Mouse (Mus musculus) gastrocnemius, adult 2 months (tissue): Measurements from ENCODE around the gene Gck. TPM values are rescaled to one million over a fixed set of nuclear protein-coding genes. Genes with fewer than 3 reads are reported as not detected.

ENCODE experiments used
- DNase-seq: peaks from one replicate; pipeline ENCODE4 v3.0.0; 2022
- H3K27ac ChIP-seq: fragments of 200-600 bp; 2 replicates; pipeline ENCODE4 v1.8.1; 2022; ENCODE audit warnings: mild to moderate bottlenecking
- H3K4me3 ChIP-seq: fragments of 200-600 bp; 2 replicates; pipeline ENCODE4 v1.8.1; 2022; ENCODE audit warnings: mild to moderate bottlenecking, moderate library complexity
- CTCF ChIP-seq: fragments of 200-600 bp; IDR thresholded peaks from 2 replicates; pipeline ENCODE4 v1.8.1; 2022; ENCODE audit warnings: antibody characterized with exemption, mild to moderate bottlenecking, moderate library complexity
- intact Hi-C: fragments of 180-260 bp; cut with DNase I; formaldehyde crosslinking; loops from one replicate; pipeline ENCODE4 v1.15.1; 2025
- total RNA-seq, 2 experiments: library from RNA; stranded (reverse); gene quantifications; 2 replicates each; pipeline ENCODE4 v1.2.3; 2021

Gck gene
- total RNA-seq, 2 experiments from 2014 or later: 1.8 to 7.8 TPM

- DNase-seq: peak; percentile 78
- Histone ChIP-seq H3K4me3 (peak overlapping the region; percentile 53), H3K27ac (peak overlapping the region; percentile 82)
- no peak for TF ChIP-seq CTCF
- intact Hi-C loops: no loop called here
These were observed 34.3 kb downstream of the Gck start for GRCm38 (mm10) chr11:5915429-5916177.

DNA sequence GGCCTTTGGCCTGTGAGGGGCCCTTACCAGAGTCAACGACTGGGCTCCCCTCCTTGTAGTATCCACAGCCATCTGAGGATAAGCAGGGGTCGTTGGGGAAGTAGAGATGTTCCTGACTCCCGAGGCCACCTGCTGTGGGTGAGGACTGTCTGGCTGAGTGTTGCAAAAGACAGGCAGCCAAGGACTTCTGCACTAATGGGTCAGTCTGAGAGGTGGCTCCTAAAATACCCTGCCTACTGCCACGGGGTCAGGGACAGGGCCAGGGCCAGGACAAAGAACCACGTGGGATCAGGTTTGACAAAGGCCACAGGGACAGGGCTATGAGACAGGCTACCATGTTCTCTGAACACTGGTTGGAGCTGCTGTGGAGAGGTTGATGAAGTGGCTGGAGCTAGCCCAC is 34.9 kb downstream of the Gck start:
- Histone ChIP-seq H3K27ac (peak overlapping the region; percentile 82), H3K4me3 (peak overlapping the region; percentile 52)
- TF ChIP-seq CTCF: no peak
- peak; percentile 58 for DNase-seq
- intact Hi-C loops: no loop called here

DNA sequence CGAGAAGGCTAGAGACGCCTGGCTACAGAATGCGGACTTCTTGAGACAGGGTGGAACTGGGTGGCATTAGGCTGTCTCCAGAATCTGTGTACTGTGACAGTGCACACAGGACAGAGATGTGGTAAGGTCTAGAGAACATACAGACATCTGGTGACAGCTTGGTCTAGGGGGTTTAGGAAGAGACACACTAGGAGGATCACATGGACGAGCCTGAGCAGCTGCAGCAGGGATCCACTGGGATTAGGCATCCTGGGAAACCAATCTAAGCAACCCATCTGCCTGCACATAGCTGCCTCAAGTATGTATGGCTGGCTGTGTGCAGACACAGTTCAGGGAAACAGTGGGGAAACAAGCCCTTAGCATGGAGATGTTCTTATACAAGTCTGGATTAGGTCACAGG is 35.9 kb downstream of the Gck start:
- TF ChIP-seq CTCF: no peak
- intact Hi-C loops: no loop called here
- Histone ChIP-seq H3K4me3 (no peak overlapping the region; the same call in 1 of the 2 replicates), H3K27ac (peak overlapping the region; percentile 82)
- DNase-seq: no peak

DNA sequence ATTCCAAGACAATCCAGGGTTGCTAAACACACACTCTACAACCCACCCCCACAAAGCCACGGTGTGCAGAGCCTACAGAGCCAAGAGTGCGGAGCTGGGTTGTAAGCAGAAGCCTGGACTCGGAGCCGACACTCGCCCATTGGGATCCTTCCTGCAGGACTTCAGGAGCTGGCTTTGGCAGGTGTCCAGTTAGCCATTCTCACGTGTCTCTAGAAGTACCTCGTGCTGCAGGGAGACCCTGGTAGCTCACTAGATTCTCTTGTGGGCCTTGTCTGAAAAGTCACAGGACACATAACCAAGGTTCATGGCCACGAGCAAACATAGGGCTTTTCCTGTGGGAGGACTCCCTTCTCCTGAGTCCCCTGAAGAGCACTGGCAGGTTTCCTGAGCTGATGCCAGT is 36.6 kb downstream of the Gck start:
- intact Hi-C loops: no loop called here
- peak; percentile 39 for DNase-seq
- H3K4me3 ChIP-seq: no peak overlapping the region
- peak overlapping the region; percentile 82 for H3K27ac ChIP-seq
- TF ChIP-seq CTCF: no peak

GRCm38 (mm10) chr11:5912635-5913034 is 37.2 kb downstream of the Gck start:
- TF ChIP-seq CTCF: peak; percentile 84
- peak overlapping the region; percentile 82; the same call in 1 of the 2 replicates for H3K27ac ChIP-seq
- intact Hi-C loops: no loop called here
- H3K4me3 ChIP-seq: peak overlapping the region; percentile 28
- DNase-seq: peak; percentile 73

DNA sequence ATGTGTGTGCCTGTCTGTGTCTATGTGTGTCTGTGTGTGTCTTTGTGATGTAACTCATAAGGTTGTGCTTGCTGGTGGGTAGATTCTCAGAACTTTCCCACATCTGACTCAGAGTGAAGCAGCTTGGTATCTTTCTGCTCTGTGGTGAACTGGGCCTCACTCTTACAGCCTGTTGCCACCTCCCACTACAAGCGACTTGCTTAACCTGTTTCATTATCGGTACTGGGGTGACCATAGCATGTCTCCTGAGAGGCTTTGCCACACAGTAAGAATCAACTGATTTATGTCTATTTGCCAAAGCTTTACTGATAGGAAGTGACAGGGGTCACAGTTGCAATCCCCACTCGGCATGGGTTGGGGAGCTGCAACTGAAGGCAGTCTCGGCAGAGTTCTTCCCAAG is 41.2 kb downstream of the Gck start:
- intact Hi-C loops: no loop called here
- H3K4me3 ChIP-seq: no peak overlapping the region
- no peak overlapping the region for H3K27ac ChIP-seq
- no peak for TF ChIP-seq CTCF
- no peak for DNase-seq

- Histone ChIP-seq H3K4me3 (no peak overlapping the region), H3K27ac (no peak overlapping the region)
- no peak for TF ChIP-seq CTCF
- DNase-seq: no peak
- intact Hi-C loops: no loop called here
These were observed 42.8 kb downstream of the Gck start for GRCm38 (mm10) chr11:5907096-5907495.

GRCm38 (mm10) chr11:5905778-5906518 is 43.9 kb downstream of the Gck start:
- intact Hi-C loops: no loop called here
- no peak overlapping the region for H3K27ac ChIP-seq
- no peak overlapping the region for H3K4me3 ChIP-seq
- TF ChIP-seq CTCF: no peak
- DNase-seq: no peak

- H3K27ac ChIP-seq: no peak overlapping the region
- intact Hi-C loops: no loop called here
- TF ChIP-seq CTCF: no peak
- no peak overlapping the region for H3K4me3 ChIP-seq
- no peak for DNase-seq
These were observed 45.0 kb downstream of the Gck start for GRCm38 (mm10) chr11:5904871-5905270.

- Histone ChIP-seq H3K4me3 (no peak overlapping the region), H3K27ac (no peak overlapping the region)
- intact Hi-C loops: no loop called here
- DNase-seq: no peak
- no peak for TF ChIP-seq CTCF
These were observed 45.5 kb downstream of the Gck start for GRCm38 (mm10) chr11:5904357-5904756.

GRCm38 (mm10) chr11:5903844-5904243 is 46.0 kb downstream of the Gck start:
- H3K4me3 ChIP-seq: no peak overlapping the region
- DNase-seq: no peak
- TF ChIP-seq CTCF: no peak
- intact Hi-C loops: no loop called here
- H3K27ac ChIP-seq: no peak overlapping the region

GRCm38 (mm10) chr11:5902390-5902789 is 47.5 kb downstream of the Gck start:
- intact Hi-C loops: no loop called here
- no peak for DNase-seq
- Histone ChIP-seq H3K27ac (no peak overlapping the region), H3K4me3 (no peak overlapping the region)
- no peak for TF ChIP-seq CTCF

GRCm38 (mm10) chr11:5901950-5902349 is 47.9 kb downstream of the Gck start:
- peak; percentile 48 for DNase-seq
- intact Hi-C loops: no loop called here
- Histone ChIP-seq H3K4me3 (peak overlapping the region; percentile 50), H3K27ac (no peak overlapping the region)
- no peak for TF ChIP-seq CTCF
